Mouse (Mus musculus): Measurements from ENCODE around the gene Olfr870.
"Not testable (repeated sequence)": the region's sequence is repeated elsewhere in the genome, so short reads cannot be mapped to it uniquely, and the experiment has no call there.

The Olfr870 gene

DNA sequence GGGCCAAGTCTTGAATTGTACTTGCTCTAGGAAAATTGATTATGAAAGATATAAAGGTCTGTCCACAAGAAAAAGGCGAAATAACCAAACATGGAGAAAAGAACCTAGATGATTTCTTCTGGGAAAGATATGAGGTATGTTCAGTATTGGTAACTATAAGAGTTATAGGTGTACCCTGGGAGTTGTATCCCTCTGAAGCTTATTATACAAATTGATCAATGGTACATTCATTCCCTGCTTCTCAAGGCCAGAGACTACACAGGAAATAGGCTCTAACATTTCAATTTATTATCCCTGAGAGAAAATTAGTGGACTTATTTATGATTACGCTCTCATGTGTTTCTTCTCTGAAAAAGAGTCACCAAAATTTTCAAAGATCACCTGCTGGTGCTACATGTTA is at the start of gene Olfr870:
TSS of gene Olfr870 (minus strand) at position 101 of the 400 bp plus-strand sequence.
- no peak for DNase-seq (ENCODE audit: low spot score)

DNA sequence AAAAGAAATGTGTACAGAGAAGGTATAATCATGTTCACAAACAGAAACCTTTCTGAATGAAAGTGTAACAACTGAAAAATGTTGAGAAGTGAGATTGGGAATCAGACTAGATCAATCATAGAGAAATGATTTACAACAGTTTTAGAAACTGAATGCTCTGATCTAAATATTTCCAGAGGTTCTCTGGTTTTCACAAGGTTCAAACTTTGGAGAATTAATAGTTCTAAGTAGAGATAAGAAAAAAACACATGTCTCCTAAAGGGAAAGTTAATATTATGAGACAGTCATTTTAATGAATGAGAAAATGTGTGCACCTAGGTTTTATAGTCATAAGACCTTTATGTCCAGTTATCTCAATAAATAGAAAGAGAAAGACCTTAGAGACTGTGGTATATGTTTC is 38.0 kb upstream of the Olfr870 start, which contains the start of gene Olfr871:
TSS of gene Olfr871 (plus strand) at position 301 of the 400 bp plus-strand sequence.
- DNase-seq (ENCODE audit: low spot score), result no peak

DNA sequence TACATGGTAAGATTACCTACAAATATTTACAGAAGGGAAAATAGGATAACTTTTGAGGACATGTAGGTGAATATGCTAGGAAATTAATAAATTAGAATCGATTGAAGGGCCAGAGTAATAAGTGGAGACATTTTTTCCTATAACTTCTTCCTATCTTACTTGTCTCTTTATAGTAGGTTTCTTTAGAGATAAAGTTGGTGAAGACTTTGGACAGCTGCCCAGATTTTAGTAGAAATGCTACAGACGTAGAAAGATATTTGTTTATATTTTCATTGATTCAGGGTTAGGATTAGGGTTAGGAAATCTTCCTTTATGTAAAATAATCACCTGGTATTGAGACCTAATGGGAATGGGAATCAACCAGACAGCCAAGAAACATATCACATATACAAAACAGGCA is 37.6 kb upstream of the Olfr870 start:
- DNase-seq (ENCODE audit: low spot score), result no peak

DNA sequence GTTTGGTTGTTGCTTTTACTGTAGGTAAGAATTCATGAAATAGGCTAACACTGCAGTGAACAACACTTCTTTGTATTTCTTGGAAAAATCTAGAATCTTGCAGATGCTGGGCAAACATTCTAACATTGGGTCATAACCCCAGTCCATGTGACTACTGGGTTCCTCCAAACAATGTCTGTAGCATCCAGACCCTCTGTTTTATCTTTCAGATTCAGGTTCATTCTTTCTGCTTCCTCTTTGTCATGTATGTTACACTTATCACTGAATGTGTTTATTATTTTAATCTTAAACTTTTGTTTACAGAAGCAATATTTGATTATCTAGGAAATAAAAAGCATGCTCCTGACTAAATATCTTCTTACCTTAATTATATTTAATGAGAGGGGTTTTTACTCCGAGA is 37.0 kb upstream of the Olfr870 start:
- DNase-seq (ENCODE audit: low spot score), result no peak

DNA sequence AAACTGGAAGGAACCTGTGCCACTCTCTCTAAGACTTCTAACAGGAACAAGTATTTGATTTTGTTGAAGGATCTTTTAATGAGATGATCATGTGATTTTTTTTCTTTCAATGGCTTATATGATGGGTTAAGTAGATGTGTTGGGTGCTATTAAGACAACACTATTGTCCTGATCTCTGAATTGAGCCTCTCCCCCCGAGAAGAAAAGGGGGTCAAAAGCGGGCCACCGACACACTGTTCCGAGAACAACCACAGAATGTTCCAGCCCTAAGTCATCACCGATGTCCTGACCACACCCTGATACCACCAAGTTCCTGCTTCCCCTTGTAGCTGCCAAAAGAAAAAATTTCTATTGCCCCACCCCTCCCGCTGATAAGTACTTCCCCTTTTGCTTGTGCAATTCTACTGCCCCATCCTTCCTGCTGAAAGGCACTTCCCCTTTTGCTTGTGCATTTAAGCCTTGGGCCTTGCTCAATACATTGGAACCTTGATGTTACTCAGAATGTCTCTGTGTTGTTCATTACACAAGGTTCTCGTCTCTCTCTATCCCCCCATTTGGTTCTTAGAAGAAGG is 29.6 kb upstream of the Olfr870 start:
- not testable (repeated sequence) for DNase-seq (ENCODE audit: low spot score)

DNA sequence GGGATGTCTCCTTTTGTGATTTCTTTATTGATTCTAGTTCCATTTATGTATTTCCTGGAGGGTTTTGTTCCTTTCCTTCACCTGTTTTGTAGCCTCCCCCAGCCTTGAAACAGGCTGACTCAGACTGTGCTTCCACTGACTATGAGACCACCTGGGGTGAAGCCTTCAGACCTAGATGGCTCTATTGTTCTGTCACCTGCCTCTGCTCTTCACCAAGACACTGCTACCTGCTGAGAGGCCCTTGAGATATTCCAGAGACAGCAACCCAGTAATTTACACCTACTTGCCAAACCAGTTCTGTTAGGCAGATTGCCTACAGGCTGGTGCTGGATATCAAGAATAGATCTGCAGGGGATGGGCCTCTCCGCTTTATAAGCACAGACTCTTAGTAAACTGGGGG is 28.3 kb upstream of the Olfr870 start:
- no peak for DNase-seq (ENCODE audit: low spot score)

DNA sequence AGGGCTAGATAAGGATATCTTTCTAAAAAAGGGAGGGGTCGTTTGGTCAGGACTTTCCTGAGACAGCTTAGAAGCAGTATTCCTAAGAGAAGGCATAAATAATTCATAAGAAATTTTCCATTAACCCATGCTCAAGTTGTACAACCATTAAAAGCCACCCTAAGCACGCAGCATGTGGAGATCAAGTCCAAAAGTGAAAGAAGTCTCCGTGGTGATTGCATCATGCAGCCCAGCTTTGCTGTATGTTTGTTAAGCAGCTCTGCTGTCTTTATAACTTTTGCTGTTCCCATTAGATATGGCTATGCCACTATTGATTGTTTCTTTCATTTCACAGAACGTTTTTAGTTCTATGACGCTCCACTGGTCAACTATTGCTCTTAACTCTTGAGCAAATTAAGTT is 5.6 kb upstream of the Olfr870 start:
- DNase-seq (ENCODE audit: low spot score), result no peak

DNA sequence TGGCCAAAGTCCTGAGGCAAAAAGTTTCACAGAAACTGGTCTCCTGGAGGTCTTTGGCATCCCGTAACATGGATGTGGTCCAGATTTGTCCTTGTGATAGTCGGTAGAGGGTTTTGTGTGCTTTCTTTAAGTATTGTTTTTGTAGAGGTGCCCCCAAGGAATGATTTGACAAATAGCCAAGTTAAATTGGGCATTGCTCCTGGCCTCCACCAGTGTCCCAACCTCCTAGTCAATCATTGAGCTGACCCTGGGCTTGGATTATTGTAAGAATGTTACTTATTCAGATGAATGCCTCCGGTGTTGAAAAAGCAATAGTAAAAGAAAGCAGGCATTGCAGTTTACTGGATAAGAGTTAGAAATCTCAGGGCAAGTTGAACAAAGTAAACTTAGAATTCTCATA is 24.2 kb downstream of the Olfr870 start:
- no peak for DNase-seq (ENCODE audit: low spot score)

DNA sequence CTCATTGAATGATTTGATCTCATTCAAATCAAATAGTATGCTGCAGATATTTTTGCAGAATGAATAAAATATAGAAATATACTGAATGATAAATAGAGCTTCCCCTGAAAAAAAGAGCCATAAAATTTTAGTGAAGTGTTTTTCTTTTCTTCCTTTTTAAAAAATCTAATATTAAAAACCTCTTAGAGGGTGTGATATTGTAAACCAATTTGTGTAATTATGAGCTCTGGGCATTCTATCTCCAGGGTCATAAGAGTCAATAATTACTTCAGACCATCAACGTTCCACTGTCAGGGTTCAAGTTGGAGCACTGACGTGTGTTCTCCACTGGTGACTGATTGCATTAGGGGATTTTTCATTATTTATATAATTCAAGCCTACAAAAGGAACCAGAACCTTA is 45.1 kb downstream of the Olfr870 start, which contains the start of gene Olfr869:
TSS of gene Olfr869 (plus strand) at position 301 of the 400 bp plus-strand sequence.
- no peak for DNase-seq (ENCODE audit: low spot score)
